Mouse (Mus musculus) mouse embryonic stem cell (cell line): ENCODE results near the gene Hoxb9.

Experiments
- in situ Hi-C, 2 experiments: fragments of 300-500 bp; cut with MboI; formaldehyde crosslinking; loops; 1 replicate in 1 of 2; 3 replicates in 1 of 2; pipeline ENCODE4 v1.14.3; 2019 to 2020; ENCODE audit warnings: low sequenced_read_pairs in 2 of 2, low pct_unique_long_range_greater_than_20kb in 1 of 2, mixed read lengths in 1 of 2; ENCODE audit not compliant: unreplicated experiment in 1 of 2

The Hoxb9 gene

GRCm38 (mm10) chr11:96294245-96295091 lies 23.2 kb downstream of the Hoxb9 start:
- in situ Hi-C loops: loop anchor here (5.0 kb wide), 1 partner anchor 43 kb away; no protein-coding TSS in a partner anchor

- in situ Hi-C loops: loop anchor here (5.0 kb wide), 1 partner anchor 42 kb away; no protein-coding TSS in a partner anchor
Measured at GRCm38 (mm10) chr11:96295092-96295835, 24.0 kb downstream of the Hoxb9 start.

DNA sequence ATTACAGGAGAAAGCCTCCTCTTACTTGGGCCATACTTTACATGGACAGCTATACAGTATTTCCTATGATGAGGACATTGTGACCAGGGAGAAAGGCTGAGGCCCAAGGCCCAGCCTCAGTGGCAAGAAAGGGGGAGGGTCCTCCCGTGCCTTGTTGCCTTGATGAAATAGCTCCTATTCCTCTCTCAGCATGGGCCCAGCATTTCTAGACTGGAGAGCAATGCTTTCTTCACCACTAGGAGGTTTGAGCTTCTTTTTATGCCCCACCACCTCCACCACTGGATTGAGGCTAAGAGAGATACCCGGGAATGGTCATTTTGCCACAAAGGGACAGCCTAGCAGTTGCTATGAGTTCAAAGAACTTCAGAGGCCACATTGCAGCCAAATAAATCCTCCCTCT lies 25.7 kb downstream of the Hoxb9 start:
- in situ Hi-C loops: loop anchor here (5.0 kb wide), 1 partner anchor 40 kb away; no protein-coding TSS in a partner anchor

GRCm38 (mm10) chr11:96297428-96297827 lies 26.2 kb downstream of the Hoxb9 start:
- in situ Hi-C loops: loop anchor here (5.0 kb wide), 1 partner anchor 40 kb away; no protein-coding TSS in a partner anchor

DNA sequence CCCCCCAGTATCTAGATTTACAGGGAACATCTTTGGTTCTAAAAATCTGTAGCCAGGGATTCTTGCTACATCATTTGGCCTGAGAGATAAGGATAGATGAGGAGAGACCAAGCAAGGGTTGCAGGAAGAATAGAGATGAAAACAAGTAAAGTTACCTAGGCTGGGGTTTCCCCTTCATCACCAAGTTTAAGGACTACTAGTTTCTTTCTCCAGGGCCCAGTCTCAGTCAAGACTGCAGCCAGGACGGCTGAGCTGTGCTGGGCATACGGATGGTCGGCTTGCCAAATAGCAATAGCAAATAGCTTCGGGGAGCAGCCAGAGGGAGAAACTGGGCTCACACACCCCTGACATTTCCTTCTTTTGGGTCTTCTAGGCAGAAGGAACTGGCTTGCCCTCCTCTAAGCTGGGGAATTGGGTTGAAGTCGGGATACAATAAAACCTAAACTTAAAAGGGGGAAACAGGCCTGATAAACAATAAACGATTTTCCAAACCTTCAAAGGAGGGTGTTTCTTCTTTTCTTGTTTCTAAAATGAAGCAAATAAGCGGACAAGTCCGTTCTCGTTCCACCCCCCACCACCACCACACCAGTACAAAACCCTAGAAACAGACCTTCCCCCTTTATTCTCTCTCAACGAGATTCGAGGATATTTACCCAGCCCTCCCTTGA lies 26.8 kb downstream of the Hoxb9 start:
- in situ Hi-C loops: loop anchor here (5.0 kb wide), 1 partner anchor 39 kb away; no protein-coding TSS in a partner anchor

DNA sequence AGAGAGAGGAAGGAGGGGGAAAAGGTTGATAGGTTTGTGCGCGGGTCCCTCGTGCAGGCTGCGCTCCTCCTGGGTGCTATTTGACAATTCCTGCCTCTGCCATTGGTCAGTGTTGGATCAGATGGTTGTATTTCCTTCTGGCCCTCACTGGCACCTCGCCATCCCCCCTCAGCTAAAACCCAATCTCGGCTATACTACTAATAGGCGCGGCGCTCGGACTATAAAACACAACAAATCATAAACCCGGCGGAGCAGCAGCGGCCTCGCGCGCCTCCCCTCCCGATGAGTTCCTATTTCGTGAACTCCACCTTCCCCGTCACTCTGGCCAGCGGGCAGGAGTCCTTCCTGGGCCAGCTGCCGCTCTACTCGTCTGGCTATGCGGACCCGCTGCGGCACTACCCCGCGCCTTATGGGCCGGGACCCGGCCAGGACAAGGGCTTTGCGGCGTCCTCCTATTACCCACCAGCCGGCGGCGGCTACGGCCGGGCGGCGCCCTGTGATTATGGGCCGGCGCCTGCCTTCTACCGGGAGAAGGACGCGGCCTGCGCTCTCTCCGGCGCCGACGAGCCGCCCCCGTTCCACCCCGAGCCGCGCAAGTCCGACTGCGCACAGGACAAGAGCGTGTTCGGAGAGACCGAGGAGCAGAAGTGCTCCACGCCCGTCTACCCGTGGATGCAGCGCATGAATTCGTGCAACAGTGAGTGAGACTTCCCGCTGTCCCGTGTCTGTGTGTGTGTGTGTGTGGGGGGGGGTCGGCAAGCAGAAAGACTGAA lies 27.8 kb downstream of the Hoxb9 start:
- in situ Hi-C loops: loop anchor here (5.0 kb wide), 1 partner anchor 38 kb away; no protein-coding TSS in a partner anchor

GRCm38 (mm10) chr11:96299781-96300180 lies 28.5 kb downstream of the Hoxb9 start:
- in situ Hi-C loops: loop anchor here (5.0 to 25.0 kb wide), 3 partner anchors 38 to 563 kb away; no protein-coding TSS in a partner anchor

DNA sequence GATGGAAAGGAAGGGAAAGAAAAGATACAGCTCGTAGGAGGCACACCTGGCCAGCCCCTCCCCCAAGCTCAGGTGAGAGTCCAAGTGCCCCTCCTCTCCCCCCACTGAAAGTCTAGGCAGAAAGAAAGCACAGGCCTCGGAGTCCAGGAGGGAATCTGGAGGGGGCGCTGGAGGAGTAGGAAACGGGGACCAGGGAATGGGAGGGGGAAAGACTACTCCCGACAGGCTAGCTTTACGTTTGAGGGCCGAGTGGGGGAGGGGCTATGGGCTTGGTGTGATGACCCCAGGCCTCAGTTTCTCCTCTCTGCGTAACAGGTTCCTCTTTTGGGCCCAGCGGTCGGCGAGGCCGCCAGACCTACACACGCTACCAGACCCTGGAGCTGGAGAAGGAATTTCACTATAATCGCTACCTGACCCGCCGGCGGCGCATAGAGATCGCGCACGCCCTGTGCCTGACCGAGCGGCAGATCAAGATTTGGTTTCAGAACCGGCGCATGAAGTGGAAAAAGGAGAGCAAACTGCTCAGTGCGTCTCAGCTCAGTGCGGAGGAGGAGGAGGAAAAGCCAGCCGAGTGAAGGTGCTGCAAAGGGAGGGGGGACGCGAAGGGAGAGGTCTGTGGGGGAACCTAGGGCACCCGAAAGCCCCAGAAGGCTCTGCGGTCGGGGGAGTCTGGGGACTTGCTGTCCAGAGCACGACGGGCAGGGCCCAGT lies 29.3 kb downstream of the Hoxb9 start:
- in situ Hi-C loops: loop anchor here (10.0 to 25.0 kb wide), 2 partner anchors 254 to 562 kb away; no protein-coding TSS in a partner anchor

- in situ Hi-C loops: loop anchor here (10.0 to 25.0 kb wide), 2 partner anchors 254 to 561 kb away; no protein-coding TSS in a partner anchor
Measured at GRCm38 (mm10) chr11:96301064-96301431, 29.8 kb downstream of the Hoxb9 start.

DNA sequence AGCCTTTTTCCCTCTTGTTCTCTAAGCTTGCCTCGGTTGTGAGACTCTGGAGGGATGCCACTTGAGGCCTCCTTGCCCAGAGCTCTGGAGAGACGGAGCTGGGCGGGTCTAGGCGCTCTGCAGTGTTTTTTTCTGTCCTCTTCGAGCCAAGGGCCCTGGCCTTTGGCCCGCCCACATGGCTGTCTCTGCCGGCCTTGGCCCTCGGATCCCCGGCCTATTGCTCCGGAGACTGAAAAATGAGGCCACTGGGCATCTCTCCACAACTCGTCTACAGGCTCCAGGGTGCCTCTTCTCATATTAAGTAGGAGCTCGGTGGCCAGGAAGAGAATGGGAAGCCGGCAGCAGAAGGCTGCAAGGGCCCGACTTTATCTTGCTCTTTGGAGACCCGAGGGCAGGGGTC lies 30.6 kb downstream of the Hoxb9 start:
- in situ Hi-C loops: loop anchor here (10.0 to 25.0 kb wide), 2 partner anchors 253 to 560 kb away; no protein-coding TSS in a partner anchor

DNA sequence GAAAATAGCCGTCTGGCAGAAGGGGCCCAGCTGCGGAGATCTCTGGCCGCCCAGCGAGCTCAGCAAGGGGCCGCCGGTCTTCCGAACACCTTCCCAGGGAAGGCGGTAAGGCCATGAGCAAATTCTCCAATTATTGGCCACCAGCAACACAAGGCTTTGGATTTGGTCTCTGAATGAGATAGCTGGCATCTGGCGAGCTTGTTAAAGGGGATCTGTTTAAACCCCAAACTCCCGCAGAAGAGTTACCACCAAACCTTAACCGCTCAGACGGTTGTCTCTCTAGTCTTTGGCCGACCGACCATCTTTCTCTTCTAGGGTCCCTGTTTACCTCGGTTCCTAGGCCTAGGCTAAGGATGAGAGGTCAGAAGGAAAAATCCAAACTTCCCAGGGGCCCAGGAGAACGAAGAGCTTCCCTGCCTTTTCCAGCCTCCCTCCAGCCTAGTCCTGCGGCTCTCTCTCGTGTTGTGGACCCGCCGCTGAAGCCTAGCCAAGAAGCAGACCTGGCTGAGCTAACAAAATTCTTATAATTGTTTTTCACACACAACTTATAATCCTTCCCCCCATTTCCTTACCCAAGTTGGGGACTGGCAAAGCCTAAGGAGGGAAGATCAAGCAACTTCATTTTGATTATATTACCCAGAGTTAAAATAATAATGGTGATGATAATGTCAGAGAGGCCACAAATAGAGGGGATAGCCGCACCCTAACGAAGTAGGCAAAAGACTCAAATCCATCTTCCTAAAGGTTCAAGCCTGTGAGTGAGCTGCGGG lies 31.3 kb downstream of the Hoxb9 start:
- in situ Hi-C loops: loop anchor here (10.0 to 25.0 kb wide), 2 partner anchors 252 to 560 kb away; no protein-coding TSS in a partner anchor

- in situ Hi-C loops: loop anchor here (10.0 to 25.0 kb wide), 2 partner anchors 251 to 559 kb away; no protein-coding TSS in a partner anchor
Measured at GRCm38 (mm10) chr11:96303151-96304099, 32.2 kb downstream of the Hoxb9 start, which contains the start of gene Hoxb5. Gene Hoxb5, plus strand, starts transcription at chr11:96303336.

- in situ Hi-C loops: loop anchor here (5.0 to 25.0 kb wide), 3 partner anchors 108 to 558 kb away; no protein-coding TSS in a partner anchor
Measured at GRCm38 (mm10) chr11:96304381-96305195, 33.3 kb downstream of the Hoxb9 start.

DNA sequence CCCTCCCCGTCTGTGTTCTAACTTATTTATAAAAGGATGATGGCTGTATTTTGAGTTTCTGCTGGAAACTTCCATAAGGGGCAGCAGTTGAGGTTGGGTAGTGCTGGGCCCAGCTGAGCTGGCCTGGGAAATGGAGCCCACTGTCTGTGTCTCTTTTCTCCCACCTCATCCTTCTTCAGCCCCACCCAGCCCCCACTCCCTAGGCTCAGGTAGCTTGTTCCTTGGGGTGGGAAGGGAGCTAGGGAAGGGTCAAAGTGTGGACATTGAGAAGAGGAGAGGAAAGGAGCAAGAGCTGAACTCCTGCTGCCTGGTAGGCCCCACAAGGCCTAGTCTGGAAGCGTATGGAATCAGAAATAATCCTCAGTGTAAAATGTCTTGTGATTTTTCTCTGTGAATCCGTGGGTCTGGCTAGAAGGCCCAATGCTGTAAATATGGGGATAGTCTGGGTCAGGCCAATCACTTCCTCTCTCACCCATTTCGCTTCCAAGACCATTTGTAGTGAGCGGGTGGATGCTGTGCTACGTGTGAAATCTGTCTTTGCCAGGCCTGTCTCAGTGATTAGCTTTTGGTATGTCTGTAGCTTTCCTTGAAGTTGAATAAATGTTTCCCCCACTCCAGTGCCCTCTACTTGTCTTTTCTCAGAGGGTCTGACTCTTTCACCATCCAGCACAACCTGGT lies 34.4 kb downstream of the Hoxb9 start:
- in situ Hi-C loops: loop anchor here (5.0 to 25.0 kb wide), 3 partner anchors 107 to 557 kb away; no protein-coding TSS in a partner anchor
